Mouse (Mus musculus): ENCODE data around the gene Erich6b.

The Erich6b gene

DNA sequence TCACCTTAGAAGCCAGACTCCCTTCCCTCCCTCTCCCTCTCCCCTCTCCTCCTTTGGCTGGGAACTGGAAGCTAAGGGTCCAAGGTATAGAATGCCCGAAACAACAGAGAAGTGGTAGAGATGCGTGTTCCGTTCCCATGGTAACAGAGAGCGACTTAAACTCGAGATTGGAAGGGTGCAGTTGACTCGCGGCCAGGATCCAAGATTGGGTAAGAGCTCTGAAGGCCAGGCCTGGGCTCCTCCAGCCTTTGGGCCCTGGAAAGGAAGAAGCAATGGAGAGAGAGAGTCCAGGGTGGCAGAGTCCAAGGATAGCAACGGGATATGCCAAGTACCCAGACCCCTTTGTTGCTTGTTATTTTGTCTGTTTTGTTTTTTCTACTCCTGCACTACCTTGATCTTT is at the start of gene Erich6b:
Gene Erich6b (plus strand): TSS at position 180 of the 400 bp plus-strand sequence.
- DNase-seq (ENCODE audit: low read depth, low spot score): no peak

DNA sequence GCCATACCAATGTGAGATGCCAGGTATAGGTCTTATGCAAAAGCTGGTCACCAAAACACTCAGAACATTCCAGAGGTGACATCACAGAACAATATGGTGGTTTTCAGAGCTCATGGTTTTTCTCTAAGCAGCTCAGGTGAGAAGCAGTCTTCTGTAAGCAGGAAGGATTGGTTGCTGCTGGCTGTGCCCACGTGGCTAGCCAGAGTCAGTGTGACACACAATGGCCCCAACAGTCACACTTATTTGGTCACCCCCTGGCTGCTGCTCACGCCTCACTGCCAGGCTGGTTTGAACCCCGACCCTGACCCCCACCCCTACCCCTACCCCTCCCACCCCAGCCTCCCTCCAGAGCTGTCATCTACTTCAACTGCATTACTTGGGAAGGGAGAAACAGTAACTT is 49.1 kb upstream of the Erich6b start, which contains the start of gene Spert:
Gene Spert (minus strand): TSS at position 139 of the 400 bp plus-strand sequence.
- no peak for DNase-seq (ENCODE audit: low read depth, low spot score)

DNA sequence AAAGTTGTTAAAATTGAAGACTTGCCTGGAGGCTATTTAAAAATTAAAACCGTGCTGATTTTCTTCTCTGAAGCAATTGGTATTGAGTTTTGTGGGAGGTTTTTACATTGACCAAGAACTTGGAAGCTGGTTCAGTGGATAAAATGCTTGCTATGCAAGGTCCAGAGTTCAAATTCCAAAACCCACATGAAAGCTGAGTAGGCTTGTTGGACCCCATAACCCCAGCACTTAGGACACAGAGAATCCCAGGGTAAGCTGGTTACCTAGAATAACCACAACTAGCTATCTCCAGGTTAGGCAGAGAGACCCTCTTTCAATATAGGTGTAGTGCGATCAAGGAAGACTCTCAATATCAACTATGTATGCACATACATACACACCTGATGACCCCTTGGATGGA is 32.9 kb upstream of the Erich6b start:
- no peak for DNase-seq (ENCODE audit: low read depth, low spot score)

DNA sequence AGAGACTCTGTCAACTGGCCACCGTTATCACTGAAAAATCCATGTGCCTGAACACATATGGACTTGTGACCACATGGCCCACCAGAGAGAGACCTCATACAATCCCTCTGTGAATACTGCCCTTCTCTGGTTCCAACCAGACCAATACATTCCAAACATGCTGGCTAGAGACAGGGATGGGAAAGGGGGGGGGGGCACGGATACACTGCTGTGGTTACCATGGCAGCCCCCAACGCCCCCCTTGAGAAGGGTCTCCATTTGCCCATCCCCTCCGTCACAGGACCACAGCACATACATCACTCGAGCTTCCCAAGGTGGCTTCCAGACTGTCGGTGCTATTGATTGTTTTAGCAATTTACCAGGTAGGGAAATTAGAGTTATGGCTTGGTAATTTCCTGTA is 25.7 kb upstream of the Erich6b start:
- DNase-seq (ENCODE audit: low read depth, low spot score): no peak

DNA sequence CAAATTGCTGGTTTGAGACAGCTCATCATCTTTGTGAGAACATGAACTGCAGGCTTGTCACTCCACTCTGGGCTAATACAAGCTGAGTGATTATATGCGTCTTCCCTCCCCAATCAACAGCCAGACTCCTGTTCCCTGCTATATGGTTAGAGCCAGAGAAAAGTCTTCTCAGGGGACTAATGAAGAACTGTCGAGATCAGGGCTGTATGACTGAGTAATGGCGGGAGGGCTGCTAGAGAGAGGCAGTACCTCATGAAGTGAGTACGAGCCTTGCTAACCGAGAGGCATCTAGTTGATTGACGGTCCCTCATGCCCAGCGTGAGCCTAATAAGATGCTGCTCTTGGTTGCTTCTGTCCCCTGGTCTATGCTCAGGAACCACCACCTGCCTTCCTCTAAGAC is 19.1 kb upstream of the Erich6b start:
- DNase-seq (ENCODE audit: low read depth, low spot score): no peak

DNA sequence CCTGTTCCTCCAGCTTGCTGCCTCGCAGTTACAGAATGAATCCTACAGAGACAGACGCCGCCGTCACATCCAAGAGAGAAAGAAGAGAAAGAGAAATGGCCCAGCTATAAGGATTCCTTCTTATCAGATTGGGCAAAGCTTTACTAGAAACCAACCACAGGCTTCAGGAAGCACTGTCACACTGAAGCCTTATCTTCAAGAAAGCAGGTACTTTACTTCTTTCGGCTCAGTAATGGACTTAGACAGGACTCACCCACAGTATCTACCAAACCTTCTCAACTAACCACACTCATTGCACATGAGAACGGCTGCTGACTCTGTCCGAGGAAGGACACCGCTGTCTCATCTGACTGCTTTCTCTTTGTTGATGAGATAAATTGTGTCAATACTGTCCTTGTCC is 13.2 kb upstream of the Erich6b start:
- no peak for DNase-seq (ENCODE audit: low read depth, low spot score)

DNA sequence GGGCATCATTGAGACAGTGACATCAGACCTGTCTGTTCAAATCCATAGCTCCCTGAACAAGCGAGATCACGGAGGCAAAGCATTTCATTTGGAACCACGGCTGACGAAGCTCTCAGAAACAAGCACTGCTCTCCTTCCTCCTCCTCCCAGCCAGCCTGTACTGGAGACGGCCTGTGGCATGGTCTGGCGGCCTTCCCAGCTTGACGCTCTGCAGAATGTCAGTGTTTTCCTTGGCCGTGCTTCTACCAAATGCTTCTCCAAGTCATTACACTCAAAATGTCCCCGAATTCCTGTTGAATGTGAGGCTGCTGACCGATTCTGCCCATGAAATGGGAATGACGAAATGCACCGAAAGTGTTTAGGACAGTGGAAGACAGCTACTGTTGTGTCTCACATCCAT is 6.7 kb upstream of the Erich6b start:
- DNase-seq (ENCODE audit: low read depth, low spot score): no peak

DNA sequence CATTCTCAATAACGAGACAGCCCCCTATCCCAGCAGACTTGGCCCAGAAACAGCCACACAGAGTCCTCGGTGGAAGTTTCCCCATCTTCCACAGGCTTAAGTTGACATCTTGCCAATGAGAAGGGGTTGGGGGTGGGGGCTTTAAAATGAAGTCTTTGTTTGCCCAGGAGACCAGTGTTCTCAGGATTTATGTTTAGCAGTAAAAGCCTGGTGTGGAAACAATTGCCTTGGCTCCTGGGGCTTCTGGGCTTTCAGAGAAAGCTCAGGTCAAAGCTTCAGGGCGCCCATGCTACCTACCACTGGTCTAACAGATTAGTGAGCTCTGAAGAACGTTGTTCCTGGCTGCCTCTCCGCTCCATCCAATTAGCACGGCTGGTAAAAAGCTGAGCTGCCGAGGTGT is 6.0 kb upstream of the Erich6b start:
- DNase-seq (ENCODE audit: low read depth, low spot score): no peak

DNA sequence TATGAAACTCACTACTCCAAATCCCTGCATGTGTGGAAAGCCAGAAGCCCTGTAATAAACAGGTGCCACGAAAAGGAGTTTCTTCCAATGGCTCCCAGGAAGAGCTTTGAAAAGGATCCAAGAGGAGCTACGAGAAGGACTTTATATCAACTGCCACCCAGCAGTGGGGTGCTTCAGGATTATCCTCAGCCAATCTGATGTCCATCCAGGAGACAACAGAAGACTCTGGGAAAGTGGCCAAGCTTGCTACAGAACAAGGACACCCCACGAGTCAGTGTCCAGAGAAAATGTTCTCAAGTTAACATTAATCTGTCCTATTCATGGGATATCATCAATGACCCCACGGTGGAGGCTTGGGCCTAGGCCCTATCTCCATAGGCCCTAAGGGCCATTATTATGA is 4.4 kb upstream of the Erich6b start:
- DNase-seq (ENCODE audit: low read depth, low spot score): no peak

DNA sequence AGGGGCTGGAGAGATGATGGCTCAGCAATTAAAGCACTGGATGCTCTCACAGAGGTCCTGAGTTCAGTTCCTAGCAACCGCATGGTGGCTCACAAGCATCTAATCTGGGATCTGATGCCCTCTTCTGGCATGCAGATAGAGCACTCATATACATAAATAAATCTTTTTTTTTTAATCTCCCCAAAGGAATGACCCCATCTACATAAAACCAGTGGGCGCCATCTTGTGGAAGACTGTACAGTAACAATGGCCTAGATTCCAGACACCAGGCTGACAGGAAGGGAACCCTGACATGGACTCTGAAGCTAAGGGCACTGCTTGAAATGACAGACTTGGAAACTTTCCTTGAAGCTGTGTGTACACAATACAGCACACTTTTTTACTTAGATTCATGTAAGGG is 1.2 kb upstream of the Erich6b start:
- no peak for DNase-seq (ENCODE audit: low read depth, low spot score)

DNA sequence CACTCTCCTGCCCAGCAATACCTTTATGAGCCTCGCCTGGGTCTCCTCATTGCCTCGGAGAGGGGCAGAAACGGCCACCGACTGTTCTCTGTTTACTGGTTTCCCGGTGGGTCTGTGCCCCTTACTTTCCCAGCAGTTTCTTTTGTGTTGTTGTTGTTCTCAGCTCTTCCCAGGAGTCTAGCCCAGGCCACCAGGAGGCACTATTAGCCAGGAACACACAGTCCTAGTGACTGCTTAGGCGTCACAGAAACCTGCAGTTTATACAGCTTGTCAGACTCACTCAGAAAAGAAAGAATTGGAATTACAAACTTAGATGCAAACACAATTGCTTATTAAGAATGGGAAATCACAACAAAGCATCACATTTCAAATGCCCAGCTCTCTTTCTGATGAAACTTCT is 690 bp upstream of the Erich6b start:
- DNase-seq (ENCODE audit: low read depth, low spot score): no peak

DNA sequence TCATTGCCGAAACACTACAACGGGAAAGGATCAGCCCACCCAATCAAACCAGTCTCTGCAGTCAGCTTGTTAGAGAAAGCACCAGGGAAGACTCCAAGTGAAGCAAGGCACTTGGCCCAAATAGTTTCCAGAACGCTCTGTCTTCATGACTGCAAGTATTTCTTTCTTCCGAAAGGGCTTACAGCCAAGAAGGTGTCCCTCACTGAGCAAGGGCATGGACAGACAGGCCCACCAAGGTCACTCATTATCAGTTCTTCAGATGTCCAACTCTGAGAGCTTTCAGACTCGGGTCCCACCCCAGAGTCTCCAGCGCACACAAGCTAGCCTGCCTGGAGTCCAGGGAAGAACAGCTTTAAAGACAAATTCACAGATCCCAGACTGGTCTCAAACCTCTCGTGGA is 3.4 kb downstream of the Erich6b start:
- DNase-seq (ENCODE audit: low read depth, low spot score): no peak

DNA sequence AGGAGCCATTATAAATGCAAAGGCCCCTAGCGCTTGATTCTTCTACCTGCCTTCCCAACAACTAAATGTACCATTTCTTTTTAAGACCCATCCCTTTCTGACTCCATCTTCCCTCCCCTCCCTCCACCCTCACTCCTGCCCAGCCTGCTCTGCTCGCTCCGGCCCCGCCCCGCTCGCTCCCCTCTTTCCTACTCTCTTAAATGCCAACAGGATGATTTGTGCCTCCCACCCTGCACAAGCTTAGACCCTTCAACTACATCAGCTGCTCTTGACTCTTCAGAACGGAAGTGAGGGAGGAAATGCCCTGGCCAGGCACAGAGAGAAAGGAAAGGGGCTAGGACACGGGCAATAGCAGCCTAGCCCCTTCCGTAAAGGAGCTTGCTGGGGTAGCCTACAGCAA is 4.0 kb downstream of the Erich6b start:
- DNase-seq (ENCODE audit: low read depth, low spot score): peak; percentile 31

DNA sequence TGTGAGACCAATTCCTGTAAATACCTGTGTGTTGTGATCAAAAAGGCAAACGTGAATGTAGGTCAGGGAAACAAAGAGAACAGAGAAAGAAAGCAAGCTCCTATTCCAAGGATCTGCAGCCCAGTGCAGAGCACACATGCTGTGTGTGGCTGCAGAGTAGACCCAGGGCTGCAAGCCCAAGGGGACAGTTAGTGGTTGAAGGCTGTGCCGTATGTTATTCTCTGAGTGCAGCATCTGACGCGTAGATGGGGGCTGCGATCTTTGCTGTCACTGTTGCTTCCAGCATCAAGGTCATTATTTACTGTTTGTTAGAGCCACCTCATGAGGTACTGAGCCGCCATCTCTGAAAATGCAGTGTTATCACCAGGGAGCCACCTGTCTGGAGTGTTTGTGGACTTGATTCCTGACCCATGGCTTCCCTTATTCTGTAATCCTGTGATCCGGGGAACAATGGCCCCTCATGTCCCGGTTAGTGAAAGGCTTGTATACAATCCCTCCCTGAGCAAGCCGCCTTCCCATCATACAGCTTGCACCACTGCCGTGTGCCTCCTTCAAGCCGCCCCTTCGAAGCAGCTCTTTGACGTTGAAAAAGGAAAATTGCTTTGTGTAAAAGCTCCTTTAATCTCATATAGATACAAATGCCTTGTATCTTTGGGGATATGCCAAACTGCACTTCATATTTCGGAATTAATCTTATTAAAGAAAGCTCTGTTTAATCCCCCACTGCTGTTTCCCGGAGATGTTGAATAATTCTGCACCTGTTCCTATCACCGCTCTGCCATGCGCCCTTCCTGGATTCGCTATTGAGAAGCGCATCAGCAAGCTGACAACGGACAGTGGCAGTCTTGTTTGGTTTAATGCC is 5.1 kb downstream of the Erich6b start:
- no peak for DNase-seq (ENCODE audit: low read depth, low spot score)

DNA sequence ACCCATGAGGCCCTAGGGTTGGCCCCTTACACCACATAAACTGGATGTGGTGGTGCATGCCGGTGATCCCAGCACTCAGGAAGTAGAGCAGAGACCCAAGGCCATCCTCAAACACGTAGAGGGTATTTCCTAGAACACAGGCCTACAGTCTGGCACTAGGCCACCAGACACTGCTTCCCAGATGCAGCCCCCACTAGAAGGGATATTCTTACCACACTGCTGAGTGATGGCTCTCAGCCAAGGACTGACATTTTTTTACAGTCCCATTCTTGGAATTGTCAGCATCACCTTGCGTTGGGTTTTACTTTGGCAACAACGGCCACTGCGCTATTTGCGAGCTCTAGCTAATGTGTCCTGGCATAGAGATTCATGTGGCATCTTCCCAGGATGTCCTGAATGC is 18.9 kb downstream of the Erich6b start:
- no peak for DNase-seq (ENCODE audit: low read depth, low spot score)

DNA sequence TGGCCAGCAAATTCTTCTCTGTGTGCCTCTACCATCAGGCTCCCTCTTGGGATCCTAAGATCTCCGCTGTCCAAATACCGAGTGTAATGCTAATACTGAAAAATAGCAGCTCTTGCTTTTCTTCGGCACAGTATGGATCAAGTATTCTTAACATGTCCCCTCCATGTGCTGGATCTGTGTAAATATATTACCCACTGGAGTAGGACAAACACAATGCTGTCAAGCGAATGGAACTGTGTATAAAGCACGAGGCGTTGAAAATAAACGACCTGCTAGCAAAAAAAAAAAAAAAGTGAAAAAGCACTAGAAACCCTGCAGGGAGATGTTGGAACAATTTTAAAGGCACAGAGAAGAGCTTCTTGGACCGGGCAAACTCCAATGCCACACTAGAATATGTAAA is 19.5 kb downstream of the Erich6b start:
- no peak for DNase-seq (ENCODE audit: low read depth, low spot score)

DNA sequence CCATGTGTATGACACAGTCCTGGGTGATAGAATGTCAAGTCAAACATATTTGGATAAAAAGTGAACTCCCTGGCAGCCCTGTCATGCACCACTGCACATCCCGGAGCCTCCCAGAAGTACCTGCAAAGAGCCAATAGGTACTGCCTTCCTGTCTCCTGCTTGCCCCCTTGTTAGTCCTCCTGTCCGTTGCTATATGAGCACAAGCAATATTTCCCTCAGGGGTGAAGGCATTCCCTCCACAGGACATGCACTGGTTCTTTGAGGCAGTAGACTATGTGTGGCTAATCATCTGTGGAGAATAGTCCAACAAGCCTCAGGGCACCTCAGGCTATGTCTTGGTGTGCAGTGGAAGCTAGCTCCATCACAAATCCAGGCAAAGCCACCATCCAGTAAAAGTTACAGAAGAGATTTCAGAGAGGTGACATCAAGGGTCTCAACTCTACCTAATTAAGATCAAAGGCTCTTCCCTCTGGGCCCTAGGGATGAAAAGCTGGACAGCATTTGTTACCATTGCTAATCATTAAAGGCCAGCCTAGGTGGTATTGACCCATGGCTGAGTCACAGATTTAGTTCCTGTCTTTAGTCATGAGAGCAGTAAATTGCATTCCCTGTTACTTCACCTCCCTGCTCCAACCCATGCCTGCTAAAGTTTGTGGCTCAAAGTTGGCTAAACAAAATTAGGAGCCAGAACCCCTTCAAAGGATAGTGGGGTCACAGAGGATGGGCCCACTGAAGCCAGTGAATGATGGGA is 23.5 kb downstream of the Erich6b start:
- DNase-seq (ENCODE audit: low read depth, low spot score): no peak

DNA sequence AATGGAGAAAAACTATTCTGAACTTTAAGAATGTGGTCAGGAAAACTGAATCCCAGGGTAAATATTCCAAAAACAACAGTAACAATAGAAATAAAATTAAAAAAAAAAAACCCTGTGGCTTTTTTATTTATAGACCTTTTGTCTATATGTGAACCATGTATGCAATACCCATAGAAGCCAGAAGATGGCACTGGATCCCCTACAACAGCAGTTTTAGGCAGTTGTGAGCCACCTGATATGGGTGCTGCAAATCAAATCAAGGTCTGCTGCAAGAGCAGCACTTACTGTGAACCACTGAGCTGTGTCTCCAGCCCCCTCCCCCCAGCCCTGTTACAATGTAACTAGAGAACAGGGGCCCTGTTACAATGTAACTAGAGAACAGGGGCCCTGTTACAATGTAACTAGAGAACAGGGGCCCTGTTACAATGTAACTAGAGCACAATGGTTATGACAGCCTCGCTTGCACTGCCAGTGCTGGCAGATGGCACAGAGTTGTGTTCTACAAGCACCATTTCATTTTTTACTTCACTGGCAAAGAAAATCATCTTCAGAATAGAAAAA is 27.1 kb downstream of the Erich6b start:
- DNase-seq (ENCODE audit: low read depth, low spot score): no peak

DNA sequence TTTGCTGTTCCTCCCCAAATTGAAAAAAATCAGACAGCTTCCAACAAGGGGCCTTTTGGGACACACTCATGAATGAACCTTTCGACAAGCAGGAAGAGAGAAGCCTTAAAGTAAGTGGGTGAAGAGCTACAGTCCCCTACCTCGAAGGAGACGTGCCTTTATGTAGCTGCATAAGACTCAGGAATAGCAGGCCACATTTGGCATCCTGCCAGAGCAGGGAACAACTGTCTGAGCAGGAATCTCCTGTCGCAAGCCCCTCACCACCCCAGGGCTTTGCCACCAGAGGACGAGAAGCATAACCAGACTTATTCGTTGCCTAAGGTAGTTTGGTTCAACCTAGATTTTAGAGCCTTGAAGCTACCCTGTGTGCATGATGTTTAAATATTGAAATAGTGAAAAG is 34.3 kb downstream of the Erich6b start:
- no peak for DNase-seq (ENCODE audit: low read depth, low spot score)

DNA sequence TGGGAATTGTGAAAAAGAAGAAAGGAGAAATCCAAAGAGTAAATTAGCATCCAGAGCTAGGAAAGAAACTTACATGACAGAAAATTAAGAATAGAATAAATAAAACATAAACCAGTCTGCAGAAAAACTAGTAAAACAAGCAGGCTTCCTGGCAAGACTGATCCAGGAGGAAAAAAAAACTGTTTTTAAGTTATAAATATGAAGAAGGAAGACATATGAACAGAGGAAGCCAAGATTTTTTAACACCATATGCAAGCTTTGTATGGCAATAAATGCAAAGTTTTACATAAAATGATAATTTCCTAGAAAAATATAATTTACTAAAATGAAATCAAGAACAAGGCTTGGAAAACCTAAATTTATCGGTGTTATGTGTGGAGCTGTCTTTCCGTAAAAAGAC is 48.4 kb downstream of the Erich6b start:
- no peak for DNase-seq (ENCODE audit: low read depth, low spot score)

DNA sequence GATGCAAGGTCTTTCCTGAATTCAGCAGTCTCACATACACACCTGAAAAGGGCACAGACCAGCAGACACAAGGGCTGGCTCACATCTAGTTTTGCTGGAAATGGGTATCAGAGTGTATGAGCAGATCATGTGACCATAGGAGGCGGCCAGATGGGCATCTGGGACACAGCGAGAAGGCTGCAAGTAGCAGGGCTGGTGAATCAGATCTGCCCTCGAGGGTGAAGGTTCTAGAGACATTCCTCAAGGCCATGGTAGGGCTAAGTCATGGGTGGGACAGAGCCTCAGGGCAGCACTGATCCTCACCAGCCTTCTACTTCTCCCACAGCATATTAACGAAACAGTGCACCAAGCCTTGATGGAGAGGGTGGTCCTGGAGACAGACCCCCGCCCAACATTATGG is 54.0 kb downstream of the Erich6b start:
- no peak for DNase-seq (ENCODE audit: low read depth, low spot score)

DNA sequence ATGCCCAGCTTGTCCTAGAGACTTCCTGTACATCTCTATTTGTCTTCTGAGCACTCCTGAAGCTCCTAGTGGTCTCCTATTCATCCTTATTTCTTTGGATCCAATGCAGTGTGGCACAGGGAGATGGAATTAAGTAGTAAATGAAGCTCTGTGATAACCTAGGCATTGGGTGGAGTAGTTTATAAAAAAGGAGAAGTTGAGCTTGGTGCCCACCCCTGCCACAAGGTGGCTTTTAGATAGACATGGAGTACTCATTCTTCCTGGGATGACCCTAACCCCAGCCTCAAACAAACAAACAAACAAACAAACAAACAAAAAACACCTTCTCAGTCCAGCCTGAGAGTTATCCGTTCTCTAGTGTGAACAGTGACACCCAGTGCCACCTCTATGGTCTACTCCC is 55.9 kb downstream of the Erich6b start:
- no peak for DNase-seq (ENCODE audit: low read depth, low spot score)

DNA sequence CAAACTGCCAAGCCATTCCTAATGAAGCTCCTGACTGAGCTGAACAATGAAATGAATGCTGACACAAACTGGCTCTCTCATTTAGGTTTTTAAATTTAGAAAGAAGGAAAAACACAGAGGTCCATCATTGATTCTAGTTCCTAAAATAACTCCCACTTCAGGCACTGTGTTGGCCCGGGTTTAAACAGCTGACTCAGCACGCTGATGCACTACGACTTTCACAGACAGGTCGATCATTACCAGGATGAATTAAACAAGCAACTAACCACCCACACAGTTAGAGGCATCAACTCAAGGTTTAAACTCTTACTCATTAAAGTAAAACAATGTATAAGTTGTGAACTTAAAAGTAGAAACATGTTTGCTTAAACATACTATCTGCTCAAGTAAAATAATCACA is 64.6 kb downstream of the Erich6b start:
- DNase-seq (ENCODE audit: low read depth, low spot score): no peak

All from embryo, embryonic 11.5 days (tissue).